8 mouse cellular contexts compared by ENCODE assay signal in genomic region chr13:104285737-104286311, GRCm38 (mm10). TPM values are rescaled to one million over a fixed set of nuclear protein-coding genes. Genes with fewer than 3 reads are reported as not detected.
A peak's percentile ranks its signal among the peaks of the same experiment; 100 is the strongest.
DNase-seq lines count a peak whose midpoint lies in the region; ATAC-seq lines count a peak whose summit lies in the region.

No protein-coding gene starts in this region.

- H3K4me3 ChIP-seq in forebrain, embryonic 12.5 days (replicated peaks), result peak overlapping the region; percentile 42
- H3K4me3 ChIP-seq in hindbrain, embryonic 12.5 days, result peak overlapping the region; percentile 39
- peak overlapping the region; percentile 67 for H3K4me3 ChIP-seq in macrophage (ENCODE audit: inconsistent target)
- peak overlapping the region; percentile 64 for H3K4me3 ChIP-seq in stomach, embryonic 16.5 days (replicated peaks; ENCODE audit: low read length)

- H3K27ac ChIP-seq in forebrain, embryonic 12.5 days, result peak overlapping the region; percentile 54
- H3K27ac ChIP-seq in hindbrain, embryonic 12.5 days, result peak overlapping the region; percentile 24
- H3K27ac ChIP-seq in macrophage, result peak overlapping the region; percentile 71
- peak overlapping the region; percentile 81 for H3K27ac ChIP-seq in stomach, embryonic 16.5 days (ENCODE audit: low read length)

- no peaks in the 10 kb centered on the region for H3K36me3 ChIP-seq in forebrain, embryonic 12.5 days (replicated peaks)
- no peaks in the 10 kb centered on the region for H3K36me3 ChIP-seq in hindbrain, embryonic 12.5 days
- H3K36me3 ChIP-seq in macrophage (ENCODE audit: inconsistent target), result no peaks in the 10 kb centered on the region
- no peaks in the 10 kb centered on the region for H3K36me3 ChIP-seq in stomach, embryonic 16.5 days (ENCODE audit: control insufficient read depth, insufficient read depth, low read length)

- H3K9me3 ChIP-seq in forebrain, embryonic 12.5 days, result no peaks in the 10 kb centered on the region
- no peaks in the 10 kb centered on the region for H3K9me3 ChIP-seq in hindbrain, embryonic 12.5 days (replicated peaks)
- H3K9me3 ChIP-seq in stomach, embryonic 16.5 days (replicated peaks; ENCODE audit: control insufficient read depth, low read length), result no peaks in the 10 kb centered on the region

- ATAC-seq in cerebellum, adult (ENCODE audit: insufficient number of reproducible peaks, low FRiP score, low TSS enrichment), result 0 out of 2 replicates have a peak, but pooled peaks have one; percentile 18
- ATAC-seq in forebrain, embryonic 12.5 days (ENCODE audit: low FRiP score), result no peak
- ATAC-seq in hindbrain, embryonic 12.5 days (ENCODE audit: low FRiP score), result no peak
- no peak for ATAC-seq in stomach, embryonic 16.5 days (ENCODE audit: insufficient read depth, low FRiP score)

- WGBS in forebrain, embryonic 12.5 days, result 2% methylated on average over 10 of the region's 10 CpGs
- WGBS in hindbrain, embryonic 12.5 days, result 2% methylated on average over 10 of the region's 10 CpGs
- WGBS in macrophage (ENCODE audit: missing documents), result under 1% methylated on average over 10 of the region's 10 CpGs
- 2% methylated on average over 10 of the region's 10 CpGs for WGBS in stomach, embryonic 16.5 days

- H3K4me1 ChIP-seq in forebrain, embryonic 12.5 days, result peaks cover 13% of the 10 kb centered on the region
- peaks cover 9% of the 10 kb centered on the region; the same call in 1 of the 2 replicates for H3K4me1 ChIP-seq in hindbrain, embryonic 12.5 days
- H3K4me1 ChIP-seq in stomach, embryonic 16.5 days (ENCODE audit: control insufficient read depth, insufficient read depth, low read length), result peaks cover 3% of the 10 kb centered on the region; the same call in 1 of the 2 replicates

- peak overlapping the region; percentile 50 for H3K4me2 ChIP-seq in forebrain, embryonic 12.5 days
- peak overlapping the region; percentile 58 for H3K4me2 ChIP-seq in hindbrain, embryonic 12.5 days (replicated peaks)
- H3K4me2 ChIP-seq in stomach, embryonic 16.5 days (ENCODE audit: low read depth, low read length), result peak overlapping the region; percentile 79

- peak overlapping the region; percentile 54; the same call in 1 of the 2 replicates for H3K9ac ChIP-seq in forebrain, embryonic 12.5 days
- peak overlapping the region; percentile 47; the same call in 1 of the 2 replicates for H3K9ac ChIP-seq in hindbrain, embryonic 12.5 days
- peak overlapping the region; percentile 65 for H3K9ac ChIP-seq in stomach, embryonic 16.5 days (ENCODE audit: low read length)

- no peaks in the 10 kb centered on the region for H3K27me3 ChIP-seq in forebrain, embryonic 12.5 days
- H3K27me3 ChIP-seq in hindbrain, embryonic 12.5 days, result no peaks in the 10 kb centered on the region
- no peaks in the 10 kb centered on the region for H3K27me3 ChIP-seq in stomach, embryonic 16.5 days (ENCODE audit: control insufficient read depth, insufficient read depth, low read length)

- no peaks in the 10 kb centered on the region for H3K79me2 ChIP-seq in macrophage (ENCODE audit: inconsistent target)

- no peak for DNase-seq in cerebellum, postnatal 4 days (ENCODE audit: low spot score in 2 of 2)
- peak; percentile 63 for DNase-seq in brain, adult 2 months (ENCODE audit: low read depth, low spot score)
- DNase-seq in layer of hippocampus, postnatal 14 days (ENCODE audit: low spot score in 2 of 2), result peak; percentile 19 to 37

RNA-seq across cellular contexts. Expression of gene Adamts6, which starts 1.8 kb away (rescaled TPM):
- 3.1 and 4.5 TPM in 2 replicates for polyA plus RNA-seq in forebrain, embryonic 12.5 days (2016; fragmentation: Nextera tagmentation; extraction: Ambion mirVana)
- polyA plus RNA-seq in hindbrain, embryonic 12.5 days (2016; fragmentation: Nextera tagmentation; extraction: Ambion mirVana), result 3.9 and 4.2 TPM in 2 replicates
- 1 to 10 TPM; 3.7 to 4.1 TPM for total RNA-seq in layer of hippocampus, postnatal 14 days (2021)
- 10 to 100 TPM in 10 of 26 experiments, 1 to 10 TPM in 16; 1.4 to 16.7 (median 9.0) TPM for total RNA-seq in macrophage (2018; cell fraction: chromatin; rRNA removed)
- 1 to 10 TPM in 2 of 26 experiments, under 1 TPM in 24; 0.10 to 1.3 (median 0.36) TPM for total RNA-seq in macrophage (2018; cell fraction: cytosol; rRNA removed)
- 10 to 100 TPM in 3 of 26 experiments, 1 to 10 TPM in 23; 1.1 to 10.7 (median 4.9) TPM for total RNA-seq in macrophage (2018; cell fraction: nucleus; rRNA removed)
- 0.10 to 0.64 TPM (median 0.20 TPM) in 3 replicates for polyA plus RNA-seq in macrophage (2018)
- 1.8 and 2.6 TPM in 2 replicates for polyA plus RNA-seq in stomach, embryonic 16.5 days (2015; fragmentation: Nextera tagmentation; extraction: Ambion mirVana)

RNA-seq across cellular contexts. Expression of gene Ppwd1, which starts 57.2 kb away (rescaled TPM):
- polyA plus RNA-seq in forebrain, embryonic 12.5 days (2016; fragmentation: Nextera tagmentation; extraction: Ambion mirVana), result 15.8 and 15.9 TPM in 2 replicates
- 13.1 and 13.6 TPM in 2 replicates for polyA plus RNA-seq in hindbrain, embryonic 12.5 days (2016; fragmentation: Nextera tagmentation; extraction: Ambion mirVana)
- total RNA-seq in layer of hippocampus, postnatal 14 days (2021), result 10 to 100 TPM; 11.5 to 14.0 TPM
- 10 to 100 TPM in 23 of 26 experiments, 1 to 10 TPM in 3; 7.2 to 45.7 (median 22.6) TPM for total RNA-seq in macrophage (2018; cell fraction: chromatin; rRNA removed)
- total RNA-seq in macrophage (2018; cell fraction: cytosol; rRNA removed), result 10 to 100 TPM in 16 of 26 experiments, 1 to 10 TPM in 10; 3.3 to 15.2 (median 10.8) TPM
- total RNA-seq in macrophage (2018; cell fraction: nucleus; rRNA removed), result 10 to 100 TPM in 25 of 26 experiments, 1 to 10 TPM in 1; 9.5 to 61.7 (median 17.4) TPM
- polyA plus RNA-seq in macrophage (2018), result 9.1 to 16.6 TPM (median 12.1 TPM) in 3 replicates
- 13.0 and 13.1 TPM in 2 replicates for polyA plus RNA-seq in stomach, embryonic 16.5 days (2015; fragmentation: Nextera tagmentation; extraction: Ambion mirVana)

RNA-seq across cellular contexts. Expression of gene Cenpk, which starts 57.4 kb away (rescaled TPM):
- polyA plus RNA-seq in forebrain, embryonic 12.5 days (2016; fragmentation: Nextera tagmentation; extraction: Ambion mirVana), result 78.3 and 85.0 TPM in 2 replicates
- 43.1 and 46.2 TPM in 2 replicates for polyA plus RNA-seq in hindbrain, embryonic 12.5 days (2016; fragmentation: Nextera tagmentation; extraction: Ambion mirVana)
- total RNA-seq in layer of hippocampus, postnatal 14 days (2021), result 1 to 10 TPM; 1.7 to 1.9 TPM
- 10 to 100 TPM in 8 of 26 experiments, 1 to 10 TPM in 16, not detected in 2; 1.4 to 27.2 (median 7.8) TPM for total RNA-seq in macrophage (2018; cell fraction: chromatin; rRNA removed)
- 1 to 10 TPM in 25 of 26 experiments, under 1 TPM in 1; 0.91 to 3.8 (median 2.5) TPM for total RNA-seq in macrophage (2018; cell fraction: cytosol; rRNA removed)
- 10 to 100 TPM in 2 of 26 experiments, 1 to 10 TPM in 23, not detected in 1; 1.4 to 21.7 (median 3.1) TPM for total RNA-seq in macrophage (2018; cell fraction: nucleus; rRNA removed)
- 1.1 to 22.7 TPM (median 18.2 TPM) in 3 replicates for polyA plus RNA-seq in macrophage (2018)
- polyA plus RNA-seq in stomach, embryonic 16.5 days (2015; fragmentation: Nextera tagmentation; extraction: Ambion mirVana), result 41.8 and 51.3 TPM in 2 replicates

Comparison
In these comparisons a context has a peak if more than half of its experiments do, and no peak if none do; other contexts are left out.
1. DNase-seq: peak in brain, adult 2 months (single experiment) and layer of hippocampus, postnatal 14 days (2 of 2); none in cerebellum, postnatal 4 days (0 of 2).
2. H3K27ac ChIP-seq: peak in every context shown above with its lines; median percentile 81 in stomach, embryonic 16.5 days; 71 in macrophage; 54 in forebrain, embryonic 12.5 days; 24 in hindbrain, embryonic 12.5 days.
3. Peak in every context shown above with its lines, with median percentiles within 50 percentile points of each other: H3K4me2 ChIP-seq, H3K4me3 ChIP-seq and H3K9ac ChIP-seq.